Mouse (Mus musculus) G1E (cell line): ENCODE measurements around the gene Mrpl35. TPM values are rescaled to one million over a fixed set of nuclear protein-coding genes. Genes with fewer than 3 reads are reported as not detected.

ENCODE experiments used
- ATAC-seq: 2 replicates; pipeline ENCODE4 v1.8.0; 2016; ENCODE audit warnings: mild to moderate bottlenecking; ENCODE audit not compliant: insufficient number of reproducible peaks, poor library complexity, low FRiP score, severe bottlenecking; ENCODE audit errors: extremely low read depth
- DNase-seq: peaks from one replicate; pipeline ENCODE4 v3.0.0; 2012; ENCODE audit warnings: low spot score
- H3K27me3 ChIP-seq: 2 replicates; pipeline ENCODE4 v1.6.1; 2012; ENCODE audit warnings: mild to moderate bottlenecking, low read length, inconsistent platforms; ENCODE audit not compliant: insufficient read depth
- H3K36me3 ChIP-seq: replicated peaks from 2 replicates; pipeline ENCODE3; 2012; ENCODE audit warnings: mild to moderate bottlenecking, inconsistent platforms
- H3K4me1 ChIP-seq: 2 replicates; pipeline ENCODE4 v1.6.1; 2012; ENCODE audit warnings: low read depth, low read length, inconsistent platforms, mixed read lengths; ENCODE audit not compliant: insufficient read depth
- H3K4me3 ChIP-seq: 2 replicates; pipeline ENCODE4 v1.5.1; 2012; ENCODE audit warnings: low read depth, mild to moderate bottlenecking, inconsistent platforms, low read length, moderate library complexity, mixed read lengths
- H3K9me3 ChIP-seq: replicated peaks from 2 replicates; pipeline ENCODE4 v1.6.1; 2012; ENCODE audit warnings: inconsistent platforms
- CTCF ChIP-seq: IDR thresholded peaks from 2 replicates; pipeline ENCODE4 v1.5.1; 2012; ENCODE audit warnings: low read depth, low read length, inconsistent platforms, mixed read lengths
- GATA1 ChIP-seq: IDR thresholded peaks from 2 replicates; pipeline ENCODE4 v1.6.1; 2012; ENCODE audit warnings: borderline replicate concordance, low read length, inconsistent platforms, mixed read lengths
- GATA2 ChIP-seq: IDR thresholded peaks from 2 replicates; pipeline ENCODE4 v1.6.1; 2012; ENCODE audit warnings: low read depth, low read length, inconsistent platforms, borderline replicate concordance
- POLR2AphosphoS5 ChIP-seq: IDR thresholded peaks from 2 replicates; pipeline ENCODE4 v1.6.1; 2012; ENCODE audit warnings: low read depth, low read length, inconsistent platforms; ENCODE audit not compliant: insufficient replicate concordance
- TAL1 ChIP-seq: conservative IDR thresholded peaks from 2 replicates; pipeline ENCODE4 v1.6.1; 2012; ENCODE audit warnings: low read depth, low read length, inconsistent platforms, mixed read lengths
- polyA plus RNA-seq: library from polyadenylated mRNA; stranded (reverse); fragments of >175 nt; gene quantifications from 2 replicates; pipeline ENCODE4 v1.2.3, GENCODE M21; 2012
- total RNA-seq, 2 experiments: library from RNA; stranded (forward) in 1 of 2; stranded (reverse) in 1 of 2; fragments of 200-1000 nt in 1 of 2; fragments of >200 nt in 1 of 2; fragmentation: Nextera tagmentation in 1 of 2; gene quantifications; 2 replicates each; pipeline ENCODE4 v1.2.3; 2014 to 2017

Gene Mrpl35
- total and polyA plus RNA-seq, 3 experiments = 1.0 to 50.2 (median 40.3) TPM

- DNase-seq = no peak
- no peak for ATAC-seq
- Histone ChIP-seq H3K4me3 (no peak overlapping the region), H3K9me3 (peaks cover 4% of the 10 kb centered on the region), H3K36me3 (no peaks in the 10 kb centered on the region), H3K4me1 (no peaks in the 10 kb centered on the region), H3K27me3 (peaks cover 22% of the 10 kb centered on the region)
- TF ChIP-seq CTCF (no peak), POLR2AphosphoS5 (no peak), GATA2 (no peak), TAL1 (no peak), GATA1 (no peak)
Observed at GRCm38 (mm10) chr6:71769901-71770690, 56.7 kb downstream of the Mrpl35 start.

- H3K4me1 ChIP-seq = no peaks in the 10 kb centered on the region
- no peak for DNase-seq
- no peak for ATAC-seq
- no peak overlapping the region for H3K4me3 ChIP-seq
- H3K36me3 ChIP-seq = no peaks in the 10 kb centered on the region
- H3K9me3 ChIP-seq = peaks cover 4% of the 10 kb centered on the region
- peaks cover 26% of the 10 kb centered on the region for H3K27me3 ChIP-seq
- no peak for TF ChIP-seq GATA2
- TF ChIP-seq TAL1 = no peak
- TF ChIP-seq GATA1 = no peak
- no peak for TF ChIP-seq POLR2AphosphoS5
- TF ChIP-seq CTCF = no peak
Observed at GRCm38 (mm10) chr6:71767761-71768160, 59.0 kb downstream of the Mrpl35 start.

Other genes starting within 250 kb of the Mrpl35 start
- 196 TPM in 2 replicates for gene Kdm3a, start 194.0 kb downstream of the Mrpl35 start, total RNA-seq (2014; fragmentation: Nextera tagmentation)
- 142 and 144 TPM in 2 replicates for gene Kdm3a, start 194.0 kb downstream of the Mrpl35 start, total RNA-seq (2017)
- gene Kdm3a, start 194.0 kb downstream of the Mrpl35 start, polyA plus RNA-seq = 5.5 and 8.2 TPM in 2 replicates
- gene Reep1, start 119.4 kb downstream of the Mrpl35 start, total RNA-seq (2014; fragmentation: Nextera tagmentation) = not detected in 2 replicates
- gene Reep1, start 119.4 kb downstream of the Mrpl35 start, total RNA-seq (2017) = 0.12 and 0.16 TPM in 2 replicates
- gene Reep1, start 119.4 kb downstream of the Mrpl35 start, polyA plus RNA-seq = not detected in 2 replicates
- 139 and 169 TPM in 2 replicates for gene Immt, start 4.4 kb upstream of the Mrpl35 start, total RNA-seq (2014; fragmentation: Nextera tagmentation)
- gene Immt, start 4.4 kb upstream of the Mrpl35 start, total RNA-seq (2017) = 147 and 163 TPM in 2 replicates
- gene Immt, start 4.4 kb upstream of the Mrpl35 start, polyA plus RNA-seq = 25.6 and 38.1 TPM in 2 replicates
- 143 and 173 TPM in 2 replicates for gene Ptcd3, start 81.8 kb upstream of the Mrpl35 start, total RNA-seq (2014; fragmentation: Nextera tagmentation)
- 191 and 198 TPM in 2 replicates for gene Ptcd3, start 81.8 kb upstream of the Mrpl35 start, total RNA-seq (2017)
- 4.3 and 6.2 TPM in 2 replicates for gene Ptcd3, start 81.8 kb upstream of the Mrpl35 start, polyA plus RNA-seq
- gene Polr1a, start 82.1 kb upstream of the Mrpl35 start, total RNA-seq (2014; fragmentation: Nextera tagmentation) = 55.2 and 62.4 TPM in 2 replicates
- 72.1 and 79.5 TPM in 2 replicates for gene Polr1a, start 82.1 kb upstream of the Mrpl35 start, total RNA-seq (2017)
- gene Polr1a, start 82.1 kb upstream of the Mrpl35 start, polyA plus RNA-seq = 18.7 and 31.8 TPM in 2 replicates